Mouse (Mus musculus) bone marrow, adult 2 months (tissue): Measurements from ENCODE around the gene Btla.

Experiments used
- CTCF ChIP-seq: fragments of 200-500 bp; IDR thresholded peaks from 2 replicates; pipeline ENCODE4 v1.5.1; 2011; ENCODE audit warnings: low read length, control low read depth; ENCODE audit not compliant: control insufficient read depth, insufficient read depth
- POLR2A ChIP-seq: fragments of 200-500 bp; IDR thresholded peaks from 2 replicates; pipeline ENCODE4 v1.6.1; 2011; ENCODE audit warnings: low read depth, mild to moderate bottlenecking, control low read depth, low read length, borderline replicate concordance; ENCODE audit not compliant: control insufficient read depth

DNA sequence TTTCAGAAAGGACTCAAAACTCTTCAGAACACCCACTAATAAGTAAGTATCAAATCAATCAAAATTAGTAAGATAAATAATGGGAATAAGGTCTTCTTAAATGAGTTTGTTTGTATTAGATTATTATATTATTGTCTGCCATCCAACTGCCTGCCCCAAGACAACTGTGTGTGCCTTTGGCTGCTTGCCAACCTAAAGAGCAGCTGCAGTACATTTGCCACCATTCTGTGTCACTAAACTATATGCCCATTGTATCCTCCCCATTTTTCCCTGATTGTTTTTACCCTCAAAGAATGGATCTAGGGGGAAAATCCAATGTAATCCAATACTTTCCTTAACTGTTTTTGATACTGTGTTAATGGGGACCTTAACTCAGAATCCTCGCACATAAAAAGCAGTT, 18.6 kb downstream of the Btla start:
- TF ChIP-seq CTCF (no peak), POLR2A (no peak)
